Mouse (Mus musculus): ENCODE results near the gene Ankmy1. TPM values are rescaled to one million over a fixed set of nuclear protein-coding genes. Genes with fewer than 3 reads are reported as not detected.

Ankmy1 gene
- total and polyA plus RNA-seq, 3 experiments = 0.07 to 0.13 TPM; not detected in 1

- no peak for TF ChIP-seq BHLHE40 (IDR thresholded peaks at IDR 0.05; ENCODE audit: low read depth, low read length)
- TF ChIP-seq KAT2A (IDR thresholded peaks at IDR 0.05; ENCODE audit: insufficient replicate concordance, low read length) = no peak
- TF ChIP-seq POLR2AphosphoS2 (IDR thresholded peaks at IDR 0.05; ENCODE audit: low read depth, low read length) = no peak
- no peak for TF ChIP-seq TCF12 (IDR thresholded peaks at IDR 0.05; ENCODE audit: low read depth, low read length)
- no peak for TF ChIP-seq MXI1 (IDR thresholded peaks at IDR 0.05; ENCODE audit: low read depth, low read length)
- no peak for TF ChIP-seq MAZ (IDR thresholded peaks at IDR 0.05; ENCODE audit: low read depth, low read length)
- no peak for TF ChIP-seq ETS1 (conservative IDR thresholded peaks at IDR 0.05; ENCODE audit: low read depth, low read length)
- TF ChIP-seq POLR2A (IDR thresholded peaks at IDR 0.05; ENCODE audit: low read depth, low read length) = no peak
- no peak for TF ChIP-seq EP300 (IDR thresholded peaks at IDR 0.05; ENCODE audit: low read length)
- no peak for TF ChIP-seq USF2 (conservative IDR thresholded peaks at IDR 0.05; ENCODE audit: low read depth, low read length)
- no peak for TF ChIP-seq CTCF (conservative IDR thresholded peaks at IDR 0.05 in 1 of 2, IDR thresholded peaks at IDR 0.05 in 1 of 2; ENCODE audit: low read depth in 2 of 2, low read length in 2 of 2)
- TF ChIP-seq IRF4 (IDR thresholded peaks at IDR 0.05; ENCODE audit: low read depth, low read length) = no peak
- TF ChIP-seq SMC3 (IDR thresholded peaks at IDR 0.05; ENCODE audit: low read depth, low read length) = no peak
- no peak for TF ChIP-seq MEF2A (IDR thresholded peaks at IDR 0.05; ENCODE audit: borderline replicate concordance, low read depth, low read length)
- TF ChIP-seq MYC (IDR thresholded peaks at IDR 0.05; ENCODE audit: low read depth, low read length) = no peak
- TF ChIP-seq CHD1 (IDR thresholded peaks at IDR 0.05; ENCODE audit: low read depth, low read length) = no peak
- TF ChIP-seq ZMIZ1 (IDR thresholded peaks at IDR 0.05; ENCODE audit: low read depth, low read length) = no peak
- no peaks in the 10 kb centered on the region for H3K4me1 ChIP-seq (ENCODE audit: control insufficient read depth in 1 of 2, insufficient read depth in 2 of 2)
- no peaks in the 10 kb centered on the region for H3K79me2 ChIP-seq (replicated peaks; ENCODE audit: control insufficient read depth, extremely low read depth, insufficient read depth, poor library complexity, severe bottlenecking)
- H3K9ac ChIP-seq (ENCODE audit: insufficient read depth, low read depth) = no peak overlapping the region
- H3K9me3 ChIP-seq (replicated peaks; ENCODE audit: low read length) = peaks cover 6% of the 10 kb centered on the region
- no peak for DNase-seq (ENCODE audit: extremely low read depth)
- in situ Hi-C loops (cut with MboI; ENCODE audit: low pct_ligation_motif_present, low pct_unique_long_range_greater_than_20kb, low sequenced_read_pairs) (no loop called here), dilution Hi-C loops (cut with MboI; ENCODE audit: extremely low pct_ligation_motif_present, extremely low pct_unique_long_range_greater_than_20kb, low sequenced_read_pairs) (no loop called here)
- H3K4me3 ChIP-seq (replicated peaks in 1 of 3; ENCODE audit: low read depth in 2 of 3, low read length in 2 of 3, poor library complexity in 1 of 3) = no peak overlapping the region
- H3K27ac ChIP-seq (ENCODE audit: insufficient read depth, low read depth) = no peak overlapping the region
- H3K36me3 ChIP-seq (replicated peaks in 1 of 2; ENCODE audit: control insufficient read depth in 1 of 2, insufficient read depth in 1 of 2, low read length in 1 of 2) = no peaks in the 10 kb centered on the region
- H3K27me3 ChIP-seq (replicated peaks) = peaks cover 95% of the 10 kb centered on the region
- H3K4me2 ChIP-seq (ENCODE audit: insufficient read depth, low read depth, poor library complexity, severe bottlenecking) = no peak overlapping the region
Measured at GRCm38 (mm10) chr1:92877431-92877978, 25.2 kb downstream of the Ankmy1 start.

- peaks cover 95% of the 10 kb centered on the region for H3K27me3 ChIP-seq (replicated peaks)
- in situ Hi-C loops (cut with MboI; ENCODE audit: low pct_ligation_motif_present, low pct_unique_long_range_greater_than_20kb, low sequenced_read_pairs) = no loop called here
- peaks cover 6% of the 10 kb centered on the region for H3K9me3 ChIP-seq (replicated peaks; ENCODE audit: low read length)
- no peaks in the 10 kb centered on the region for H3K4me1 ChIP-seq (ENCODE audit: control insufficient read depth in 1 of 2, insufficient read depth in 2 of 2)
- H3K27ac ChIP-seq (ENCODE audit: insufficient read depth, low read depth) = no peak overlapping the region
- no peaks in the 10 kb centered on the region for H3K36me3 ChIP-seq (replicated peaks in 1 of 2; ENCODE audit: control insufficient read depth in 1 of 2, insufficient read depth in 1 of 2, low read length in 1 of 2)
- dilution Hi-C loops (cut with MboI; ENCODE audit: extremely low pct_ligation_motif_present, extremely low pct_unique_long_range_greater_than_20kb, low sequenced_read_pairs) = no loop called here
- H3K79me2 ChIP-seq (replicated peaks; ENCODE audit: control insufficient read depth, extremely low read depth, insufficient read depth, poor library complexity, severe bottlenecking) = no peaks in the 10 kb centered on the region
- no peak overlapping the region for H3K9ac ChIP-seq (ENCODE audit: insufficient read depth, low read depth)
- no peak overlapping the region for H3K4me3 ChIP-seq (replicated peaks in 1 of 3; ENCODE audit: low read depth in 2 of 3, low read length in 2 of 3, poor library complexity in 1 of 3)
- H3K4me2 ChIP-seq (ENCODE audit: insufficient read depth, low read depth, poor library complexity, severe bottlenecking) = no peak overlapping the region
- TF ChIP-seq ZNF384 (IDR thresholded peaks at IDR 0.05; ENCODE audit: low read depth, low read length) = no peak
- no peak for TF ChIP-seq USF1 (IDR thresholded peaks at IDR 0.05; ENCODE audit: low read depth, low read length)
- TF ChIP-seq ELF1 (IDR thresholded peaks at IDR 0.05; ENCODE audit: low read depth, low read length) = no peak
- no peak for TF ChIP-seq IRF4 (IDR thresholded peaks at IDR 0.05; ENCODE audit: low read depth, low read length)
- no peak for TF ChIP-seq SIN3A (IDR thresholded peaks at IDR 0.05; ENCODE audit: low read length)
- TF ChIP-seq CHD2 (IDR thresholded peaks at IDR 0.05; ENCODE audit: low read length) = no peak
- no peak for TF ChIP-seq MXI1 (IDR thresholded peaks at IDR 0.05; ENCODE audit: low read depth, low read length)
- no peak for TF ChIP-seq UBTF (IDR thresholded peaks at IDR 0.05; ENCODE audit: low read depth, low read length)
- TF ChIP-seq MAZ (IDR thresholded peaks at IDR 0.05; ENCODE audit: low read depth, low read length) = no peak
- TF ChIP-seq MAX (IDR thresholded peaks at IDR 0.05; ENCODE audit: low read length) = no peak
- TF ChIP-seq POLR2AphosphoS2 (IDR thresholded peaks at IDR 0.05; ENCODE audit: low read depth, low read length) = no peak
- no peak for DNase-seq (ENCODE audit: extremely low read depth)
Measured at GRCm38 (mm10) chr1:92875360-92876111, 27.2 kb downstream of the Ankmy1 start.
